Comparison of ENCODE assay signal across 8 mouse cellular contexts in the genomic region with DNA sequence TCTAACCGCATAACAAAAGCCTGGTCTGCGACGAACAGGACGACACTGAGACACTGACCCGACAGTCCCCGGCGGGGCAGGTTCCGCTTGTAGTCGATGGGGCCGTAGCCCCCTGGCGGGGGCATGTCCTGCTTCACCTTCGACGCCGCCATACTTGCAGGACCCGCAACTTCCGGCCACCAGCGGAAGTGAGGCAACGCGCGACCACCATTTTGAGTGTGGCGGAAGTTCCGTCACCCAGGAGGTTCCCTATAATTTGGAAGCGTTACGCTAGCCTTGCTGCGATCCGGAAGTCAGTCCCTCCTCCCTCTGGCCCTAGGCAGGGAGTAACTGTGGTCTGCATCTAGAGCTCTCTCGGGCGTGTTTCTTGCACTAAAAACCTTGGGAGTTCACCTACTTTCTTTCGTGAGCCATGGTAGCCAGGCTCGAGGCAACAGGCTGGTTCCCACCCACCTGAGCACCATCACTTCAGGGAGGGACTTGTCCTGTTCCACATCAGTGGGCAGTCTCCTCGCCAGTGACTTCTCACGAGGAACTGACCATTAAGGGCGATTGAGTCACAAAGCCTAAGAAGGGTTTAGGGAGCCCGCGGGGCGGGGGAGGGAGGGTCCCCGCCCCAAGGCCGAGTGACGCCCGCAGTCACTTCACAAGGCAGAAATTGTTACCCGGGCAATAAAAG. TPM values are rescaled to one million over a fixed set of nuclear protein-coding genes. Genes with fewer than 3 reads are reported as not detected.
A peak's percentile ranks its signal among the peaks of the same experiment; 100 is the strongest.
DNase-seq lines count a peak whose midpoint lies in the region; ATAC-seq and TF ChIP-seq lines count a peak whose summit lies in the region.

No protein-coding gene starts in this region.

- peak overlapping the region; percentile 90 for H3K4me2 ChIP-seq in heart, embryonic 15.5 days
- peak overlapping the region; percentile 100 for H3K4me2 ChIP-seq in liver, embryonic 14.5 days (ENCODE audit: low read depth)
- H3K4me2 ChIP-seq in neural tube, embryonic 11.5 days (ENCODE audit: low read depth): peak overlapping the region; percentile 90
- peak overlapping the region; percentile 92 for H3K4me2 ChIP-seq in stomach, postnatal 0 days (replicated peaks; ENCODE audit: low read depth)

- H3K9me3 ChIP-seq in forebrain, embryonic 10.5 days: no peaks in the 10 kb centered on the region
- no peaks in the 10 kb centered on the region for H3K9me3 ChIP-seq in heart, embryonic 15.5 days (replicated peaks)
- no peaks in the 10 kb centered on the region for H3K9me3 ChIP-seq in liver, embryonic 14.5 days (ENCODE audit: control insufficient read depth, low read length)
- H3K9me3 ChIP-seq in neural tube, embryonic 11.5 days (ENCODE audit: control insufficient read depth, low read length): no peaks in the 10 kb centered on the region
- no peaks in the 10 kb centered on the region for H3K9me3 ChIP-seq in stomach, postnatal 0 days (ENCODE audit: control insufficient read depth, low read length)

- no peak for TF ChIP-seq EP300 in liver, embryonic 14.5 days (IDR thresholded peaks at IDR 0.05; ENCODE audit: low read depth)
- peak; percentile 45 for TF ChIP-seq EP300 in stomach, postnatal 0 days (optimal IDR thresholded peaks at IDR 0.05)

- DNase-seq in CD8-positive naive resting alpha-beta T cell, adult 2 months (ENCODE audit: low read depth in 2 of 2, low spot score in 2 of 2): peak; percentile 95 to 97
- DNase-seq in c-Kit-positive CD71-negative TER-119-negative erythroid progenitor cells, embryonic 14.5 days (ENCODE audit: low read depth): peak; percentile 95
- DNase-seq in forebrain, embryonic 10.5 days (ENCODE audit: extremely low spot score, low spot score): peak; percentile 99
- DNase-seq in kidney, postnatal 25 days: peak; percentile 96 to 97
- DNase-seq in liver, embryonic 14.5 days (ENCODE audit: low read depth in 3 of 3, low spot score in 3 of 3): peak; percentile 92 to 95 (median 92)
- peak; percentile 95 for DNase-seq in neural tube, embryonic 11.5 days (ENCODE audit: low spot score)
- DNase-seq in stomach, postnatal 0 days (ENCODE audit: low spot score): peak; percentile 98

- 2% methylated on average over 41 of the region's 41 CpGs for WGBS in forebrain, embryonic 10.5 days
- WGBS in heart, embryonic 15.5 days: 1% methylated on average over 41 of the region's 41 CpGs
- WGBS in liver, embryonic 14.5 days (ENCODE audit: insufficient replicate concordance): under 1% methylated on average over 41 of the region's 41 CpGs
- WGBS in neural tube, embryonic 11.5 days: 2% methylated on average over 41 of the region's 41 CpGs
- WGBS in stomach, postnatal 0 days: 1% methylated on average over 41 of the region's 41 CpGs

- peaks cover 33% of the 10 kb centered on the region for H3K36me3 ChIP-seq in forebrain, embryonic 10.5 days (replicated peaks)
- peaks cover 3% of the 10 kb centered on the region for H3K36me3 ChIP-seq in heart, embryonic 15.5 days
- no peaks in the 10 kb centered on the region; the same call in 1 of the 2 replicates for H3K36me3 ChIP-seq in liver, embryonic 14.5 days (replicated peaks; ENCODE audit: control insufficient read depth, insufficient read depth, low read depth)
- no peaks in the 10 kb centered on the region for H3K36me3 ChIP-seq in neural tube, embryonic 11.5 days (ENCODE audit: control insufficient read depth, insufficient read depth, low read length)
- peaks cover 4% of the 10 kb centered on the region; the same call in 1 of the 2 replicates for H3K36me3 ChIP-seq in stomach, postnatal 0 days (ENCODE audit: control insufficient read depth, insufficient read depth, low read length)

- peak overlapping the region; percentile 81 for H3K4me3 ChIP-seq in forebrain, embryonic 10.5 days
- H3K4me3 ChIP-seq in heart, embryonic 15.5 days: peak overlapping the region; percentile 79
- H3K4me3 ChIP-seq in liver, embryonic 14.5 days (ENCODE audit: insufficient read depth in 1 of 2, low read depth in 2 of 2, low read length in 2 of 2): peak overlapping the region; percentile 77 to 97
- H3K4me3 ChIP-seq in neural tube, embryonic 11.5 days (ENCODE audit: low read depth, low read length): peak overlapping the region; percentile 71
- H3K4me3 ChIP-seq in stomach, postnatal 0 days (ENCODE audit: low read depth, low read length): peak overlapping the region; percentile 75

- H3K27ac ChIP-seq in forebrain, embryonic 10.5 days: peak overlapping the region; percentile 97
- peak overlapping the region; percentile 93 for H3K27ac ChIP-seq in heart, embryonic 15.5 days
- H3K27ac ChIP-seq in liver, embryonic 14.5 days: peak overlapping the region; percentile 95
- H3K27ac ChIP-seq in neural tube, embryonic 11.5 days (ENCODE audit: low read depth, low read length): peak overlapping the region; percentile 69
- peak overlapping the region; percentile 94 for H3K27ac ChIP-seq in stomach, postnatal 0 days (replicated peaks)

- ATAC-seq in heart, embryonic 15.5 days (replicated peaks; ENCODE audit: insufficient number of reproducible peaks, insufficient read depth, low FRiP score, low read depth): peak; percentile 65
- peak; percentile 69 for ATAC-seq in liver, embryonic 14.5 days (ENCODE audit: insufficient read depth)
- ATAC-seq in neural tube, embryonic 11.5 days (ENCODE audit: insufficient read depth, low FRiP score, low TSS enrichment): peak; percentile 67
- ATAC-seq in stomach, postnatal 0 days (ENCODE audit: low FRiP score, low TSS enrichment): peak; percentile 78

- peak; percentile 85 for TF ChIP-seq CTCF in liver, embryonic 14.5 days (IDR thresholded peaks at IDR 0.05; ENCODE audit: low read depth)
- peak; percentile 74 for TF ChIP-seq CTCF in stomach, postnatal 0 days (IDR thresholded peaks at IDR 0.05; ENCODE audit: low read depth)

- H3K9ac ChIP-seq in heart, embryonic 15.5 days: peak overlapping the region; percentile 71
- H3K9ac ChIP-seq in liver, embryonic 14.5 days (replicated peaks): peak overlapping the region; percentile 96
- H3K9ac ChIP-seq in neural tube, embryonic 11.5 days (ENCODE audit: low read length): peak overlapping the region; percentile 73
- peak overlapping the region; percentile 79 for H3K9ac ChIP-seq in stomach, postnatal 0 days (ENCODE audit: low read length)

- H3K27me3 ChIP-seq in forebrain, embryonic 10.5 days (ENCODE audit: poor library complexity, severe bottlenecking): no peaks in the 10 kb centered on the region
- no peaks in the 10 kb centered on the region for H3K27me3 ChIP-seq in heart, embryonic 15.5 days
- H3K27me3 ChIP-seq in liver, embryonic 14.5 days (ENCODE audit: control insufficient read depth, insufficient read depth, low read length): no peaks in the 10 kb centered on the region
- no peaks in the 10 kb centered on the region for H3K27me3 ChIP-seq in neural tube, embryonic 11.5 days (ENCODE audit: control insufficient read depth, insufficient read depth, low read length)
- H3K27me3 ChIP-seq in stomach, postnatal 0 days (ENCODE audit: control insufficient read depth, insufficient read depth, low read length): no peaks in the 10 kb centered on the region

- peaks cover 72% of the 10 kb centered on the region for H3K4me1 ChIP-seq in forebrain, embryonic 10.5 days
- peaks cover 64% of the 10 kb centered on the region for H3K4me1 ChIP-seq in heart, embryonic 15.5 days (replicated peaks)
- peaks cover 10 to 16% of the 10 kb centered on the region in 2 experiments for H3K4me1 ChIP-seq in liver, embryonic 14.5 days (replicated peaks; ENCODE audit: control insufficient read depth in 2 of 2, insufficient read depth in 2 of 2, low read length in 1 of 2)
- peaks cover 25% of the 10 kb centered on the region for H3K4me1 ChIP-seq in neural tube, embryonic 11.5 days (ENCODE audit: control insufficient read depth, insufficient read depth, low read length)
- peaks cover 3% of the 10 kb centered on the region; the same call in 1 of the 2 replicates for H3K4me1 ChIP-seq in stomach, postnatal 0 days (replicated peaks; ENCODE audit: control insufficient read depth, insufficient read depth)

RNA-seq across cellular contexts. Expression of a gene that starts 0.4 kb away (rescaled TPM):
- 5.1 and 5.3 TPM in 2 replicates for polyA plus RNA-seq in forebrain, embryonic 10.5 days (2016; fragmentation: Nextera tagmentation; extraction: Ambion mirVana)
- 1.5 and 1.8 TPM in 2 replicates for polyA plus RNA-seq in heart, embryonic 15.5 days (2015; fragmentation: Nextera tagmentation; extraction: Ambion mirVana)
- 0.41 and 0.50 TPM in 2 replicates for polyA plus RNA-seq in liver, embryonic 14.5 days (2012; rRNA removed)
- 1.7 and 1.9 TPM in 2 replicates for polyA plus RNA-seq in liver, embryonic 14.5 days (2014; fragmentation: Nextera tagmentation; extraction: Ambion mirVana)
- 4.1 and 4.8 TPM in 2 replicates for polyA plus RNA-seq in neural tube, embryonic 11.5 days (2014; fragmentation: Nextera tagmentation; extraction: Ambion mirVana)
- polyA plus RNA-seq in stomach, postnatal 0 days (2015; fragmentation: Nextera tagmentation; extraction: Ambion mirVana): 2.1 and 2.7 TPM in 2 replicates

RNA-seq across cellular contexts. Expression of a gene that starts 0.7 kb away (rescaled TPM):
- polyA plus RNA-seq in forebrain, embryonic 10.5 days (2016; fragmentation: Nextera tagmentation; extraction: Ambion mirVana): 165 and 170 TPM in 2 replicates
- polyA plus RNA-seq in heart, embryonic 15.5 days (2015; fragmentation: Nextera tagmentation; extraction: Ambion mirVana): 316 and 390 TPM in 2 replicates
- polyA plus RNA-seq in liver, embryonic 14.5 days (2012; rRNA removed): 26.2 and 44.8 TPM in 2 replicates
- 109 and 113 TPM in 2 replicates for polyA plus RNA-seq in liver, embryonic 14.5 days (2014; fragmentation: Nextera tagmentation; extraction: Ambion mirVana)
- 151 and 161 TPM in 2 replicates for polyA plus RNA-seq in neural tube, embryonic 11.5 days (2014; fragmentation: Nextera tagmentation; extraction: Ambion mirVana)
- polyA plus RNA-seq in stomach, postnatal 0 days (2015; fragmentation: Nextera tagmentation; extraction: Ambion mirVana): 199 and 205 TPM in 2 replicates

RNA-seq across cellular contexts. Expression of a gene that starts 0.9 kb away (rescaled TPM):
- 3.8 and 5.1 TPM in 2 replicates for polyA plus RNA-seq in forebrain, embryonic 10.5 days (2016; fragmentation: Nextera tagmentation; extraction: Ambion mirVana)
- 5.9 and 10.1 TPM in 2 replicates for polyA plus RNA-seq in heart, embryonic 15.5 days (2015; fragmentation: Nextera tagmentation; extraction: Ambion mirVana)
- polyA plus RNA-seq in liver, embryonic 14.5 days (2012; rRNA removed): 0.30 and 0.36 TPM in 2 replicates
- 0.77 and 0.79 TPM in 2 replicates for polyA plus RNA-seq in liver, embryonic 14.5 days (2014; fragmentation: Nextera tagmentation; extraction: Ambion mirVana)
- 3.7 and 5.0 TPM in 2 replicates for polyA plus RNA-seq in neural tube, embryonic 11.5 days (2014; fragmentation: Nextera tagmentation; extraction: Ambion mirVana)
- 1.6 and 2.7 TPM in 2 replicates for polyA plus RNA-seq in stomach, postnatal 0 days (2015; fragmentation: Nextera tagmentation; extraction: Ambion mirVana)

RNA-seq across cellular contexts. Expression of a gene that starts 14.1 kb away (rescaled TPM):
- 0.36 and 0.53 TPM in 2 replicates for polyA plus RNA-seq in forebrain, embryonic 10.5 days (2016; fragmentation: Nextera tagmentation; extraction: Ambion mirVana)
- 0.37 and 0.75 TPM in 2 replicates for polyA plus RNA-seq in heart, embryonic 15.5 days (2015; fragmentation: Nextera tagmentation; extraction: Ambion mirVana)
- 0.03 and 0.04 TPM in 2 replicates for polyA plus RNA-seq in liver, embryonic 14.5 days (2012; rRNA removed)
- 0.03 TPM in 1 of 2 replicates, not detected in the other for polyA plus RNA-seq in liver, embryonic 14.5 days (2014; fragmentation: Nextera tagmentation; extraction: Ambion mirVana)
- 0.47 and 0.86 TPM in 2 replicates for polyA plus RNA-seq in neural tube, embryonic 11.5 days (2014; fragmentation: Nextera tagmentation; extraction: Ambion mirVana)
- 0.30 and 0.36 TPM in 2 replicates for polyA plus RNA-seq in stomach, postnatal 0 days (2015; fragmentation: Nextera tagmentation; extraction: Ambion mirVana)

Comparison
In these comparisons a context has a peak if more than half of its experiments do, and no peak if none do; other contexts are left out.
1. Peak in every context shown above with its lines: DNase-seq, ATAC-seq, H3K4me3 ChIP-seq and H3K27ac ChIP-seq.